In the genomic region with DNA sequence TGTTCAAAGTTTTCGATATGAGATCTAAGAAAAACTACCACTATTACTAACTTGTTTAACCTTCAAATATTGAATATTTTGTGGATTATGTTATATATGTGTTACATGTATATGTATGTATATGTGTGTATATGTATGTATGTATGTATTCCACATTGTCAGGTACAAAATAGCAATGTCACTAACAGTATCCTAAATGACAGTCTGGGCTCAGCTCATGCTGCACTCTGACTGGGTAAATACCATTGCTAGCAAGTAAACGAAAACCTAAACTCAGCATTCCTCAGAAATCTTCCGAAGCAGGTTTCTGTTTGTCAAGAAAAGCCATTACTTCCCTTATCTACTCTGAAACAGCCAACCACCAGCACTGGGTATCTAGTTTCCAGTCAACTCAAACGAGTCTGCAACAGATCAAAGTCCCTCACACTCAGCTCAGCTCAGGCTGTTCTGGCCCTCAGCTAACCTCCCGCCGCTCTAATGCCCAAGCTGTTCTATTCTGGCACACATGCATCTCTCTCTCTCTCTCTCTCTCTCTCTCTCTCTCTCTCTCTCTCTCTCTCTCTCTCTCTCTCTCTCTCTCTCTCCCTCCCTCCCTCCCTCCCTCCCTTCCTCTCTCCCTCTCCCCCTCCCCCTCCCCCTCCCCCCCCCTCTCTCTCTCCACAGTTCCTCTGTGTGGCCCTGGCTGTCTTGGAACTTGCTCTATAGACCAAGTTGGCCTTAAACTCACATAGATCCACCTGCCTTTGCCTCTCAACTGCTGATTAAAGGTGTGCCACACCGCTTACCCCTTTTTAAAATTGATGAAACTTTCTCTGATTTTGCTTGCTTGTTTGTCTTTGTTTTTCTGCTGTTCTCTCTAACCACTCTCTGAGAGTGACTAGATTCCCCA, we compare ENCODE assay signal across 8 mouse cellular contexts. TPM values are rescaled to one million over a fixed set of nuclear protein-coding genes. Genes with fewer than 3 reads are reported as not detected.
DNase-seq lines count a peak whose midpoint lies in the region; ATAC-seq lines count a peak whose summit lies in the region.

No protein-coding gene starts in this region.

- H3K36me3 ChIP-seq in forebrain, embryonic 11.5 days (ENCODE audit: control insufficient read depth, insufficient read depth, low read length) = no peaks in the 10 kb centered on the region
- no peaks in the 10 kb centered on the region for H3K36me3 ChIP-seq in forebrain, embryonic 16.5 days (ENCODE audit: control insufficient read depth, insufficient read depth)
- H3K36me3 ChIP-seq in intestine, embryonic 14.5 days (ENCODE audit: control insufficient read depth, insufficient read depth, low read length) = no peaks in the 10 kb centered on the region
- no peaks in the 10 kb centered on the region for H3K36me3 ChIP-seq in liver, embryonic 13.5 days
- no peaks in the 10 kb centered on the region for H3K36me3 ChIP-seq in hindbrain, embryonic 14.5 days (replicated peaks; ENCODE audit: control insufficient read depth, insufficient read depth)

- H3K27me3 ChIP-seq in forebrain, embryonic 11.5 days (ENCODE audit: control insufficient read depth, insufficient read depth, low read length) = no peaks in the 10 kb centered on the region
- H3K27me3 ChIP-seq in forebrain, embryonic 16.5 days (replicated peaks; ENCODE audit: control insufficient read depth, insufficient read depth, low read length) = no peaks in the 10 kb centered on the region
- H3K27me3 ChIP-seq in intestine, embryonic 14.5 days (replicated peaks; ENCODE audit: control insufficient read depth, insufficient read depth, low read length) = no peaks in the 10 kb centered on the region
- H3K27me3 ChIP-seq in liver, embryonic 13.5 days = no peaks in the 10 kb centered on the region
- no peaks in the 10 kb centered on the region for H3K27me3 ChIP-seq in hindbrain, embryonic 14.5 days (ENCODE audit: control insufficient read depth, insufficient read depth, low read length)

- no peak overlapping the region for H3K27ac ChIP-seq in forebrain, embryonic 11.5 days (ENCODE audit: low read depth, low read length)
- no peak overlapping the region for H3K27ac ChIP-seq in forebrain, embryonic 16.5 days (ENCODE audit: low read length)
- no peak overlapping the region for H3K27ac ChIP-seq in intestine, embryonic 14.5 days (ENCODE audit: low read depth)
- H3K27ac ChIP-seq in liver, embryonic 13.5 days = peak overlapping the region; percentile 74
- H3K27ac ChIP-seq in hindbrain, embryonic 14.5 days = no peak overlapping the region

- H3K9me3 ChIP-seq in forebrain, embryonic 11.5 days (ENCODE audit: control insufficient read depth, low read length) = no peaks in the 10 kb centered on the region
- no peaks in the 10 kb centered on the region for H3K9me3 ChIP-seq in forebrain, embryonic 16.5 days (ENCODE audit: control insufficient read depth, low read length)
- H3K9me3 ChIP-seq in intestine, embryonic 14.5 days (ENCODE audit: control insufficient read depth, low read length) = no peaks in the 10 kb centered on the region
- no peaks in the 10 kb centered on the region for H3K9me3 ChIP-seq in liver, embryonic 13.5 days (replicated peaks)
- H3K9me3 ChIP-seq in hindbrain, embryonic 14.5 days (ENCODE audit: control insufficient read depth, low read length) = no peaks in the 10 kb centered on the region

- ATAC-seq in forebrain, embryonic 11.5 days (replicated peaks; ENCODE audit: low FRiP score) = peak; percentile 58; the same call in 1 of the 2 replicates
- no peak for ATAC-seq in forebrain, embryonic 16.5 days
- ATAC-seq in intestine, embryonic 14.5 days (replicated peaks; ENCODE audit: low FRiP score, low TSS enrichment, low read depth) = peak; percentile 95
- ATAC-seq in liver, embryonic 13.5 days (ENCODE audit: low read depth) = peak; percentile 99
- ATAC-seq in hindbrain, embryonic 14.5 days (ENCODE audit: low FRiP score) = no peak

- DNase-seq in forebrain, embryonic 11.5 days (ENCODE audit: low spot score) = no peak
- peak; percentile 12 for DNase-seq in brain, adult 2 months (ENCODE audit: low read depth, low spot score)
- DNase-seq in intestine, embryonic 14.5 days (ENCODE audit: low spot score) = peak; percentile 78
- peak; percentile 77 for DNase-seq in liver, embryonic 13.5 days
- DNase-seq in urinary bladder, postnatal 36 days (ENCODE audit: low spot score in 2 of 2) = no peak
- DNase-seq in left cerebral cortex, adult 9 months (ENCODE audit: low spot score in 2 of 2) = no peak
- no peak for DNase-seq in hindbrain, embryonic 14.5 days (ENCODE audit: low spot score)

- 47% methylated on average over 7 of the region's 7 CpGs for WGBS in forebrain, embryonic 11.5 days
- WGBS in forebrain, embryonic 16.5 days = 53% methylated on average over 7 of the region's 7 CpGs
- WGBS in intestine, embryonic 14.5 days = 26% methylated on average over 7 of the region's 7 CpGs
- 12% methylated on average over 7 of the region's 7 CpGs for WGBS in liver, embryonic 13.5 days (ENCODE audit: insufficient replicate concordance)
- 60% methylated on average over 7 of the region's 7 CpGs for WGBS in hindbrain, embryonic 14.5 days

- H3K4me3 ChIP-seq in forebrain, embryonic 11.5 days (ENCODE audit: low read depth, low read length) = no peak overlapping the region
- H3K4me3 ChIP-seq in forebrain, embryonic 16.5 days (replicated peaks; ENCODE audit: low read length) = no peak overlapping the region
- H3K4me3 ChIP-seq in intestine, embryonic 14.5 days (ENCODE audit: low read depth, low read length) = no peak overlapping the region
- no peak overlapping the region for H3K4me3 ChIP-seq in liver, embryonic 13.5 days (replicated peaks)
- H3K4me3 ChIP-seq in hindbrain, embryonic 14.5 days (replicated peaks; ENCODE audit: low read length) = no peak overlapping the region

- no peak overlapping the region for H3K9ac ChIP-seq in forebrain, embryonic 11.5 days (ENCODE audit: low read length)
- H3K9ac ChIP-seq in forebrain, embryonic 16.5 days (replicated peaks; ENCODE audit: low read depth, low read length) = no peak overlapping the region
- H3K9ac ChIP-seq in intestine, embryonic 14.5 days (ENCODE audit: low read length) = no peak overlapping the region
- H3K9ac ChIP-seq in liver, embryonic 13.5 days = no peak overlapping the region
- no peak overlapping the region for H3K9ac ChIP-seq in hindbrain, embryonic 14.5 days

- no peaks in the 10 kb centered on the region for H3K4me1 ChIP-seq in forebrain, embryonic 11.5 days (replicated peaks; ENCODE audit: control insufficient read depth, insufficient read depth, low read length)
- no peaks in the 10 kb centered on the region for H3K4me1 ChIP-seq in forebrain, embryonic 16.5 days (replicated peaks; ENCODE audit: control insufficient read depth, insufficient read depth, low read length)
- 0 out of 2 replicates have a peak, but pooled peaks cover 3% of the 10 kb centered on the region for H3K4me1 ChIP-seq in intestine, embryonic 14.5 days (replicated peaks; ENCODE audit: control insufficient read depth, insufficient read depth, low read length)
- peaks cover 30% of the 10 kb centered on the region for H3K4me1 ChIP-seq in liver, embryonic 13.5 days (replicated peaks)
- no peaks in the 10 kb centered on the region for H3K4me1 ChIP-seq in hindbrain, embryonic 14.5 days (replicated peaks; ENCODE audit: control insufficient read depth, insufficient read depth, low read length)

- H3K4me2 ChIP-seq in forebrain, embryonic 11.5 days (ENCODE audit: low read depth, low read length, severe bottlenecking) = no peak overlapping the region
- H3K4me2 ChIP-seq in forebrain, embryonic 16.5 days (ENCODE audit: low read length) = no peak overlapping the region
- H3K4me2 ChIP-seq in intestine, embryonic 14.5 days (ENCODE audit: low read length) = no peak overlapping the region
- H3K4me2 ChIP-seq in liver, embryonic 13.5 days = peak overlapping the region; percentile 33
- H3K4me2 ChIP-seq in hindbrain, embryonic 14.5 days (replicated peaks) = no peak overlapping the region

RNA-seq across cellular contexts. Expression of a gene that starts 9.5 kb away (rescaled TPM):
- polyA plus RNA-seq in forebrain, embryonic 11.5 days (2014; fragmentation: Nextera tagmentation; extraction: Ambion mirVana) = 212 and 248 TPM in 2 replicates
- 86.3 and 101 TPM in 2 replicates for polyA plus RNA-seq in forebrain, embryonic 16.5 days (2015; fragmentation: Nextera tagmentation; extraction: Ambion mirVana)
- 151 and 163 TPM in 2 replicates for polyA plus RNA-seq in intestine, embryonic 14.5 days (2014; fragmentation: Nextera tagmentation; extraction: Ambion mirVana)
- 221 and 285 TPM in 2 replicates for polyA plus RNA-seq in liver, embryonic 13.5 days (2015; fragmentation: Nextera tagmentation; extraction: Ambion mirVana)
- 38.3 and 48.6 TPM in 2 replicates for polyA plus RNA-seq in hindbrain, embryonic 14.5 days (2014; fragmentation: Nextera tagmentation; extraction: Ambion mirVana)

Comparison
In these comparisons a context has a peak if more than half of its experiments do, and no peak if none do; other contexts are left out.
1. ATAC-seq: peak in forebrain, embryonic 11.5 days (single experiment), intestine, embryonic 14.5 days (single experiment) and liver, embryonic 13.5 days (single experiment); none in forebrain, embryonic 16.5 days (single experiment) and hindbrain, embryonic 14.5 days (single experiment).
2. DNase-seq: peak in brain, adult 2 months (single experiment), intestine, embryonic 14.5 days (single experiment) and liver, embryonic 13.5 days (single experiment); none in forebrain, embryonic 11.5 days (single experiment), urinary bladder, postnatal 36 days (0 of 2), left cerebral cortex, adult 9 months (0 of 2) and hindbrain, embryonic 14.5 days (single experiment).